Mouse (Mus musculus): Measurements from ENCODE around the gene Meaf6. TPM values are rescaled to one million over a fixed set of nuclear protein-coding genes. Genes with fewer than 3 reads are reported as not detected.
A peak's percentile ranks its signal among the peaks of the same experiment; 100 is the strongest.

Meaf6 gene
- polyA plus RNA-seq (2012; rRNA removed) (9.0 and 13.5 TPM in 2 replicates), polyA plus RNA-seq (2014; fragmentation: Nextera tagmentation; extraction: Ambion mirVana) (23.0 and 25.7 TPM in 2 replicates)

GRCm38 (mm10) chr4:125084403-125085345, at the start of gene Meaf6:
Gene Meaf6, plus strand, starts transcription at chr4:125085134.
- DNase-seq (ENCODE audit: low read depth in 3 of 3, low spot score in 3 of 3): peak; percentile 70 to 74 (median 74)
- Histone ChIP-seq H3K9ac (replicated peaks) (peak within 1 kb of the TSS; percentile 77), H3K4me1 (replicated peaks; ENCODE audit: control insufficient read depth in 2 of 2, insufficient read depth in 2 of 2, low read length in 1 of 2) (peaks cover 11 to 13% of the 10 kb centered on the region in 2 experiments), H3K27ac (peak within 1 kb of the TSS; percentile 79), H3K4me2 (ENCODE audit: low read depth) (peak within 1 kb of the TSS; percentile 97), H3K9me3 (ENCODE audit: control insufficient read depth, low read length) (no peaks in the 10 kb centered on the region), H3K36me3 (replicated peaks; ENCODE audit: control insufficient read depth, insufficient read depth, low read depth) (peaks cover under 1% of the 10 kb centered on the region), H3K27me3 (ENCODE audit: control insufficient read depth, insufficient read depth, low read length) (no peaks in the 10 kb centered on the region), H3K4me3 (ENCODE audit: insufficient read depth in 1 of 2, low read depth in 2 of 2, low read length in 2 of 2) (peak within 1 kb of the TSS; percentile 86 to 99)
- WGBS (ENCODE audit: insufficient replicate concordance): under 1% methylated on average over 63 of the region's 63 CpGs
- TF ChIP-seq EP300 (IDR thresholded peaks at IDR 0.05; ENCODE audit: low read depth) (no peak), CTCF (IDR thresholded peaks at IDR 0.05; ENCODE audit: low read depth) (peak; percentile 65)
- ATAC-seq (ENCODE audit: insufficient read depth): peak; percentile 89

- H3K9ac ChIP-seq (replicated peaks): no peak overlapping the region
- H3K9me3 ChIP-seq (ENCODE audit: control insufficient read depth, low read length): no peaks in the 10 kb centered on the region
- TF ChIP-seq CTCF (IDR thresholded peaks at IDR 0.05; ENCODE audit: low read depth) (no peak), EP300 (IDR thresholded peaks at IDR 0.05; ENCODE audit: low read depth) (no peak)
- ATAC-seq (ENCODE audit: insufficient read depth) (no peak), DNase-seq (ENCODE audit: low read depth in 3 of 3, low spot score in 3 of 3) (no peak)
- no peaks in the 10 kb centered on the region for H3K27me3 ChIP-seq (ENCODE audit: control insufficient read depth, insufficient read depth, low read length)
- H3K27ac ChIP-seq: no peak overlapping the region
- no peak overlapping the region for H3K4me3 ChIP-seq (ENCODE audit: insufficient read depth in 1 of 2, low read depth in 2 of 2, low read length in 2 of 2)
- WGBS (ENCODE audit: insufficient replicate concordance): 73% methylated on average over 7 of the region's 7 CpGs
- peaks cover 79% of the 10 kb centered on the region for H3K36me3 ChIP-seq (replicated peaks; ENCODE audit: control insufficient read depth, insufficient read depth, low read depth)
- H3K4me1 ChIP-seq (replicated peaks; ENCODE audit: control insufficient read depth in 2 of 2, insufficient read depth in 2 of 2, low read length in 1 of 2): peaks cover 4 to 6% of the 10 kb centered on the region in 2 experiments
- H3K4me2 ChIP-seq (ENCODE audit: low read depth): no peak overlapping the region
These were observed 40.5 kb upstream of the Meaf6 start for GRCm38 (mm10) chr4:125044454-125044853.

GRCm38 (mm10) chr4:125055385-125055784, 29.5 kb upstream of the Meaf6 start:
- Histone ChIP-seq H3K36me3 (replicated peaks; ENCODE audit: control insufficient read depth, insufficient read depth, low read depth) (peaks cover 37% of the 10 kb centered on the region), H3K27me3 (ENCODE audit: control insufficient read depth, insufficient read depth, low read length) (no peaks in the 10 kb centered on the region), H3K9ac (replicated peaks) (no peak overlapping the region), H3K27ac (no peak overlapping the region), H3K4me1 (replicated peaks; ENCODE audit: control insufficient read depth in 2 of 2, insufficient read depth in 2 of 2, low read length in 1 of 2) (peaks cover 0 to 2% of the 10 kb centered on the region in 2 experiments; a peak in 1 of 4 replicates), H3K4me2 (ENCODE audit: low read depth) (no peak overlapping the region), H3K9me3 (ENCODE audit: control insufficient read depth, low read length) (no peaks in the 10 kb centered on the region), H3K4me3 (ENCODE audit: insufficient read depth in 1 of 2, low read depth in 2 of 2, low read length in 2 of 2) (no peak overlapping the region)
- TF ChIP-seq CTCF (IDR thresholded peaks at IDR 0.05; ENCODE audit: low read depth) (no peak), EP300 (IDR thresholded peaks at IDR 0.05; ENCODE audit: low read depth) (no peak)
- ATAC-seq (ENCODE audit: insufficient read depth) (no peak), DNase-seq (ENCODE audit: low read depth in 3 of 3, low spot score in 3 of 3) (no peak)
- 76% methylated on average over 9 of the region's 9 CpGs for WGBS (ENCODE audit: insufficient replicate concordance)

GRCm38 (mm10) chr4:125056476-125056875, 28.5 kb upstream of the Meaf6 start:
- DNase-seq (ENCODE audit: low read depth in 3 of 3, low spot score in 3 of 3) (no peak), ATAC-seq (ENCODE audit: insufficient read depth) (no peak)
- H3K36me3 ChIP-seq (replicated peaks; ENCODE audit: control insufficient read depth, insufficient read depth, low read depth): peaks cover 29% of the 10 kb centered on the region
- no peak overlapping the region for H3K4me2 ChIP-seq (ENCODE audit: low read depth)
- no peak overlapping the region for H3K9ac ChIP-seq (replicated peaks)
- H3K4me1 ChIP-seq (replicated peaks; ENCODE audit: control insufficient read depth in 2 of 2, insufficient read depth in 2 of 2, low read length in 1 of 2): peaks cover 0 to 2% of the 10 kb centered on the region in 2 experiments; a peak in 1 of 4 replicates
- no peak overlapping the region for H3K27ac ChIP-seq
- TF ChIP-seq CTCF (IDR thresholded peaks at IDR 0.05; ENCODE audit: low read depth) (no peak), EP300 (IDR thresholded peaks at IDR 0.05; ENCODE audit: low read depth) (no peak)
- H3K4me3 ChIP-seq (ENCODE audit: insufficient read depth in 1 of 2, low read depth in 2 of 2, low read length in 2 of 2): no peak overlapping the region
- WGBS (ENCODE audit: insufficient replicate concordance): 74% methylated on average over 4 of the region's 4 CpGs
- no peaks in the 10 kb centered on the region for H3K27me3 ChIP-seq (ENCODE audit: control insufficient read depth, insufficient read depth, low read length)
- H3K9me3 ChIP-seq (ENCODE audit: control insufficient read depth, low read length): no peaks in the 10 kb centered on the region

GRCm38 (mm10) chr4:125057273-125057672, 27.7 kb upstream of the Meaf6 start:
- no peak for DNase-seq (ENCODE audit: low read depth in 3 of 3, low spot score in 3 of 3)
- Histone ChIP-seq H3K9me3 (ENCODE audit: control insufficient read depth, low read length) (no peaks in the 10 kb centered on the region), H3K27ac (no peak overlapping the region), H3K9ac (replicated peaks) (no peak overlapping the region), H3K4me2 (ENCODE audit: low read depth) (no peak overlapping the region), H3K27me3 (ENCODE audit: control insufficient read depth, insufficient read depth, low read length) (no peaks in the 10 kb centered on the region), H3K36me3 (replicated peaks; ENCODE audit: control insufficient read depth, insufficient read depth, low read depth) (peaks cover 24% of the 10 kb centered on the region), H3K4me3 (ENCODE audit: insufficient read depth in 1 of 2, low read depth in 2 of 2, low read length in 2 of 2) (no peak overlapping the region), H3K4me1 (replicated peaks; ENCODE audit: control insufficient read depth in 2 of 2, insufficient read depth in 2 of 2, low read length in 1 of 2) (peaks cover 0 to 2% of the 10 kb centered on the region in 2 experiments; a peak in 1 of 4 replicates)
- no peak for ATAC-seq (ENCODE audit: insufficient read depth)
- 23% methylated on average over 3 of the region's 3 CpGs for WGBS (ENCODE audit: insufficient replicate concordance)
- TF ChIP-seq EP300 (IDR thresholded peaks at IDR 0.05; ENCODE audit: low read depth): no peak

Data from liver, embryonic 14.5 days (tissue).